Mouse (Mus musculus) induced T-regulatory cell, adult 2 months (primary cell): ENCODE data around the gene Magi2.
"Not testable (repeated sequence)": the region's sequence is repeated elsewhere in the genome, so short reads cannot be mapped to it uniquely, and the experiment has no call there.

Experiments
- DNase-seq: peaks from one replicate; pipeline ENCODE4 v3.0.0-alpha.2; 2012; ENCODE audit warnings: low read depth

The Magi2 gene

GRCm38 (mm10) chr5:20703304-20703700, 1476.5 kb downstream of the Magi2 start:
- no peak for DNase-seq

GRCm38 (mm10) chr5:20703971-20704575, 1477.2 kb downstream of the Magi2 start:
- DNase-seq = peak; percentile 9

- peak; percentile 21 for DNase-seq
Observed at GRCm38 (mm10) chr5:20704886-20705285, 1478.0 kb downstream of the Magi2 start.

GRCm38 (mm10) chr5:20706322-20707282, 1479.8 kb downstream of the Magi2 start:
- not testable (repeated sequence) for DNase-seq

GRCm38 (mm10) chr5:20710845-20711244, 1484.0 kb downstream of the Magi2 start:
- not testable (repeated sequence) for DNase-seq

GRCm38 (mm10) chr5:20714619-20715018, 1487.8 kb downstream of the Magi2 start:
- not testable (repeated sequence) for DNase-seq

- DNase-seq = not testable (repeated sequence)
Observed at GRCm38 (mm10) chr5:20715980-20716379, 1489.1 kb downstream of the Magi2 start.

GRCm38 (mm10) chr5:20720201-20720900, 1493.5 kb downstream of the Magi2 start:
- DNase-seq = no peak

- DNase-seq = not testable (repeated sequence)
Observed at GRCm38 (mm10) chr5:20723226-20723625, 1496.4 kb downstream of the Magi2 start.

GRCm38 (mm10) chr5:20738795-20739194, 1512.0 kb downstream of the Magi2 start:
- DNase-seq = no peak

- no peak for DNase-seq
Observed at GRCm38 (mm10) chr5:20741193-20741592, 1514.4 kb downstream of the Magi2 start.

- no peak for DNase-seq
Observed at GRCm38 (mm10) chr5:20741936-20742335, 1515.1 kb downstream of the Magi2 start.

GRCm38 (mm10) chr5:20748142-20748541, 1521.3 kb downstream of the Magi2 start:
- no peak for DNase-seq

- no peak for DNase-seq
Observed at GRCm38 (mm10) chr5:20748856-20749255, 1522.0 kb downstream of the Magi2 start.

- DNase-seq = no peak
Observed at GRCm38 (mm10) chr5:20749535-20749934, 1522.7 kb downstream of the Magi2 start.

- no peak for DNase-seq
Observed at GRCm38 (mm10) chr5:20751000-20751399, 1524.2 kb downstream of the Magi2 start.

GRCm38 (mm10) chr5:20751696-20752095, 1524.9 kb downstream of the Magi2 start:
- no peak for DNase-seq

GRCm38 (mm10) chr5:20753096-20753495, 1526.3 kb downstream of the Magi2 start:
- no peak for DNase-seq

- no peak for DNase-seq
Observed at GRCm38 (mm10) chr5:20753963-20754362, 1527.1 kb downstream of the Magi2 start.
